Mouse (Mus musculus) retina, embryonic 14.5 days (tissue): ENCODE measurements around the gene Astn2.
A peak's percentile ranks its signal among the peaks of the same experiment; 100 is the strongest.

Source experiments
- DNase-seq: peaks from one replicate; pipeline ENCODE4 v3.0.0-alpha.2; 2015; ENCODE audit warnings: low spot score

Gene Astn2

GRCm38 (mm10) chr4:66310315-66311020 is 93.9 kb downstream of the Astn2 start:
- DNase-seq = peak; percentile 44

GRCm38 (mm10) chr4:66306377-66306776 is 98.0 kb downstream of the Astn2 start:
- no peak for DNase-seq

GRCm38 (mm10) chr4:66302686-66303310 is 101.6 kb downstream of the Astn2 start:
- DNase-seq = peak; percentile 22

GRCm38 (mm10) chr4:66285034-66285433 is 119.4 kb downstream of the Astn2 start:
- DNase-seq = no peak

GRCm38 (mm10) chr4:66276096-66276495 is 128.3 kb downstream of the Astn2 start:
- peak; percentile 55 for DNase-seq

GRCm38 (mm10) chr4:66271550-66272117 is 132.8 kb downstream of the Astn2 start:
- no peak for DNase-seq

GRCm38 (mm10) chr4:66264031-66264430 is 140.4 kb downstream of the Astn2 start:
- DNase-seq = no peak

GRCm38 (mm10) chr4:66261276-66261675 is 143.1 kb downstream of the Astn2 start:
- DNase-seq = no peak

GRCm38 (mm10) chr4:66258905-66259304 is 145.5 kb downstream of the Astn2 start:
- no peak for DNase-seq

GRCm38 (mm10) chr4:66254695-66255492 is 149.5 kb downstream of the Astn2 start:
- DNase-seq = no peak

GRCm38 (mm10) chr4:66248521-66248920 is 155.9 kb downstream of the Astn2 start:
- peak; percentile 67 for DNase-seq

- DNase-seq = no peak
Observed at GRCm38 (mm10) chr4:66242683-66243082, 161.7 kb downstream of the Astn2 start.

GRCm38 (mm10) chr4:66232799-66233198 is 171.6 kb downstream of the Astn2 start:
- DNase-seq = no peak

- no peak for DNase-seq
Observed at GRCm38 (mm10) chr4:66232350-66232749, 172.1 kb downstream of the Astn2 start.

GRCm38 (mm10) chr4:66230735-66231134 is 173.7 kb downstream of the Astn2 start:
- DNase-seq = no peak

GRCm38 (mm10) chr4:66222602-66223317 is 181.7 kb downstream of the Astn2 start:
- no peak for DNase-seq

- peak; percentile 27 for DNase-seq
Observed at GRCm38 (mm10) chr4:66215170-66215618, 189.2 kb downstream of the Astn2 start.

- no peak for DNase-seq
Observed at GRCm38 (mm10) chr4:66189636-66190035, 214.8 kb downstream of the Astn2 start.

- DNase-seq = peak; percentile 39
Observed at GRCm38 (mm10) chr4:66175887-66176533, 228.4 kb downstream of the Astn2 start.

- DNase-seq = peak; percentile 57
Observed at GRCm38 (mm10) chr4:66171583-66171982, 232.8 kb downstream of the Astn2 start.

GRCm38 (mm10) chr4:66170787-66171186 is 233.6 kb downstream of the Astn2 start:
- no peak for DNase-seq
